Mouse (Mus musculus): ENCODE results near the gene Gna13. TPM values are rescaled to one million over a fixed set of nuclear protein-coding genes. Genes with fewer than 3 reads are reported as not detected.

Gene Gna13
- total and polyA plus RNA-seq, 3 experiments: 51.0 to 102 (median 56.6) TPM

GRCm38 (mm10) chr11:109445438-109446035 is 82.9 kb downstream of the Gna13 start:
- Histone ChIP-seq H3K27me3 (ENCODE audit: control insufficient read depth in 1 of 2, insufficient read depth in 2 of 2, low read length in 2 of 2) (no peaks in the 10 kb centered on the region), H3K9me3 (replicated peaks; ENCODE audit: insufficient read depth, low read length) (no peaks in the 10 kb centered on the region), H3K4me3 (ENCODE audit: control insufficient read depth in 1 of 2, insufficient read depth in 1 of 2, low read depth in 2 of 2, low read length in 2 of 2) (no peak overlapping the region), H3K27ac (ENCODE audit: control insufficient read depth, low read depth, low read length) (no peak overlapping the region), H3K4me1 (ENCODE audit: control insufficient read depth in 1 of 2, insufficient read depth in 2 of 2, low read length in 2 of 2) (peaks cover 0 to 6% of the 10 kb centered on the region in 2 experiments; a peak in 2 of 4 replicates), H3K9ac (ENCODE audit: control insufficient read depth, low read depth, low read length, poor library complexity, severe bottlenecking) (no peak overlapping the region), H3K36me3 (ENCODE audit: control insufficient read depth in 1 of 2, insufficient read depth in 2 of 2, low read length in 2 of 2) (0 out of 4 replicates have a peak, but pooled peaks cover 0 to 4% of the 10 kb centered on the region in 2 experiments), H3K79me2 (ENCODE audit: control insufficient read depth, insufficient read depth, low read length, poor library complexity) (no peaks in the 10 kb centered on the region)
- peak; percentile 82 for DNase-seq (ENCODE audit: low read depth, low spot score)
- TF ChIP-seq TCF12 (IDR thresholded peaks at IDR 0.05; ENCODE audit: low read depth, low read length) (no peak), MYB (IDR thresholded peaks at IDR 0.05; ENCODE audit: low read depth, low read length) (no peak), E2F4 (IDR thresholded peaks at IDR 0.05; ENCODE audit: borderline replicate concordance, low read depth, low read length) (no peak), KAT2A (conservative IDR thresholded peaks at IDR 0.05; ENCODE audit: low read depth, low read length) (no peak), HCFC1 (IDR thresholded peaks at IDR 0.05; ENCODE audit: low read depth, low read length) (0 out of 2 replicates have a peak, but pooled peaks have one; percentile 24), MAFK (IDR thresholded peaks at IDR 0.05; ENCODE audit: borderline replicate concordance, low read depth, low read length) (no peak), EP300 (IDR thresholded peaks at IDR 0.05; ENCODE audit: low read depth in 1 of 2, low read length in 2 of 2) (0 out of 4 replicates have a peak, but pooled peaks of 1 of the 2 experiments have one; percentile 10), CHD2 (IDR thresholded peaks at IDR 0.05; ENCODE audit: low read length) (no peak), POLR2A (IDR thresholded peaks at IDR 0.05; ENCODE audit: control insufficient read depth in 1 of 2, insufficient read depth in 1 of 2, low read depth in 1 of 2, low read length in 2 of 2, poor library complexity in 1 of 2) (no peak), USF2 (IDR thresholded peaks at IDR 0.05; ENCODE audit: borderline replicate concordance in 1 of 2, insufficient read depth in 1 of 2, low read depth in 1 of 2, low read length in 2 of 2) (no peak), MXI1 (IDR thresholded peaks at IDR 0.05; ENCODE audit: low read depth, low read length) (0 out of 2 replicates have a peak, but pooled peaks have one; percentile 17), GATA1 (IDR thresholded peaks at IDR 0.05; ENCODE audit: low read depth, low read length) (no peak), ZNF384 (IDR thresholded peaks at IDR 0.05; ENCODE audit: low read depth, low read length) (no peak), USF1 (IDR thresholded peaks at IDR 0.05; ENCODE audit: low read depth, low read length) (no peak), MAZ (IDR thresholded peaks at IDR 0.05; ENCODE audit: low read depth, low read length) (0 out of 2 replicates have a peak, but pooled peaks have one; percentile 35), JUND (IDR thresholded peaks at IDR 0.05; ENCODE audit: low read depth, low read length) (no peak), ZMIZ1 (IDR thresholded peaks at IDR 0.05; ENCODE audit: low read depth, low read length) (no peak), POLR2AphosphoS2 (IDR thresholded peaks at IDR 0.05; ENCODE audit: low read length) (no peak), ZC3H11A (IDR thresholded peaks at IDR 0.05; ENCODE audit: low read depth, low read length) (peak; percentile 99), SMC3 (IDR thresholded peaks at IDR 0.05; ENCODE audit: low read depth, low read length) (peak; percentile 100), GABPA (IDR thresholded peaks at IDR 0.05; ENCODE audit: low read depth, low read length) (no peak), ETS1 (IDR thresholded peaks at IDR 0.05; ENCODE audit: low read depth, low read length) (no peak), TAL1 (IDR thresholded peaks at IDR 0.05; ENCODE audit: low read length) (no peak), CTCF (IDR thresholded peaks at IDR 0.05 in 2 of 3, conservative IDR thresholded peaks at IDR 0.05 in 1 of 3; ENCODE audit: control insufficient read depth in 1 of 3, insufficient read depth in 1 of 3, low read depth in 2 of 3, low read length in 3 of 3, poor library complexity in 1 of 3, severe bottlenecking in 1 of 3) (peak; percentile 64 to 96 (median 67)), SIN3A (IDR thresholded peaks at IDR 0.05; ENCODE audit: low read length) (peak; percentile 41; the same call in 1 of the 2 replicates), CHD1 (IDR thresholded peaks at IDR 0.05; ENCODE audit: low read depth, low read length) (no peak), UBTF (IDR thresholded peaks at IDR 0.05; ENCODE audit: borderline replicate concordance, insufficient read depth, low read depth, low read length) (no peak), BHLHE40 (IDR thresholded peaks at IDR 0.05; ENCODE audit: borderline replicate concordance, low read depth, low read length) (no peak), POLR2AphosphoS5 (IDR thresholded peaks at IDR 0.05; ENCODE audit: borderline replicate concordance, low read depth, low read length) (no peak), RAD21 (IDR thresholded peaks at IDR 0.05; ENCODE audit: low read depth, low read length) (peak; percentile 95), RCOR1 (IDR thresholded peaks at IDR 0.05; ENCODE audit: low read depth, low read length) (no peak), MEF2A (IDR thresholded peaks at IDR 0.05; ENCODE audit: extremely low read depth, insufficient replicate concordance, low read depth, low read length, poor library complexity, severe bottlenecking) (no peak), ZKSCAN1 (IDR thresholded peaks at IDR 0.05; ENCODE audit: low read depth, low read length) (no peak), TBP (IDR thresholded peaks at IDR 0.05; ENCODE audit: low read depth, low read length) (no peak), NELFE (IDR thresholded peaks at IDR 0.05; ENCODE audit: low read depth, low read length) (no peak), MYC (IDR thresholded peaks at IDR 0.05; ENCODE audit: low read depth, low read length) (0 out of 2 replicates have a peak, but pooled peaks have one; percentile 23), ELF1 (IDR thresholded peaks at IDR 0.05; ENCODE audit: low read depth, low read length) (no peak)

Data from MEL (cell line).